Mouse (Mus musculus) midbrain, embryonic 12.5 days (tissue): ENCODE results near the gene Grk3. TPM values are rescaled to one million over a fixed set of nuclear protein-coding genes. Genes with fewer than 3 reads are reported as not detected.

ENCODE experiments used
- ATAC-seq: fragments of 200-750 bp; cut with Nextera tagmentation; 2 replicates; pipeline ENCODE4 v1.8.0; 2017; ENCODE audit warnings: low read depth, moderate TSS enrichment, moderate library complexity; ENCODE audit not compliant: low FRiP score
- H3K27ac ChIP-seq: fragments of 300-500 bp; sonication (generic); replicated peaks from 2 replicates; pipeline ENCODE4 v1.5.1; 2016; ENCODE audit warnings: mild to moderate bottlenecking
- H3K27me3 ChIP-seq: fragments of 300-500 bp; sonication (generic); 2 replicates; pipeline ENCODE4 v1.6.1; 2016; ENCODE audit warnings: mild to moderate bottlenecking
- H3K36me3 ChIP-seq: fragments of 300-500 bp; sonication (generic); 2 replicates; pipeline ENCODE4 v1.6.1; 2016
- H3K4me1 ChIP-seq: fragments of 300-500 bp; sonication (generic); 2 replicates; pipeline ENCODE4 v1.6.1; 2016
- H3K4me2 ChIP-seq: fragments of 300-500 bp; sonication (generic); replicated peaks from 2 replicates; pipeline ENCODE4 v1.6.1; 2016; ENCODE audit warnings: mild to moderate bottlenecking, moderate library complexity
- H3K4me3 ChIP-seq: fragments of 300-500 bp; sonication (generic); 2 replicates; pipeline ENCODE4 v1.5.1; 2016; ENCODE audit warnings: mild to moderate bottlenecking
- H3K9ac ChIP-seq: fragments of 300-500 bp; sonication (generic); replicated peaks from 2 replicates; pipeline ENCODE4 v1.6.1; 2016; ENCODE audit warnings: mild to moderate bottlenecking, moderate library complexity
- H3K9me3 ChIP-seq: fragments of 300-500 bp; sonication (generic); 2 replicates; pipeline ENCODE4 v1.6.1; 2016; ENCODE audit warnings: mild to moderate bottlenecking
- WGBS: fragments of 180-500 bp; shearing (Covaris S2); methylation state at CpG from one replicate; pipeline ENCODE4 v1.1.7; 2016; 5-methylcytosine and 5-hydroxymethylcytosine counted together
- polyA plus RNA-seq: library from polyadenylated mRNA; unstranded; fragments of >200 nt; fragmentation: Nextera tagmentation; extraction: Ambion mirVana; gene quantifications from 2 replicates; pipeline ENCODE4 v1.2.1, GENCODE M21; 2016

Gene Grk3
- polyA plus RNA-seq, 1 experiment from 2014 or later: 10.4 TPM

DNA sequence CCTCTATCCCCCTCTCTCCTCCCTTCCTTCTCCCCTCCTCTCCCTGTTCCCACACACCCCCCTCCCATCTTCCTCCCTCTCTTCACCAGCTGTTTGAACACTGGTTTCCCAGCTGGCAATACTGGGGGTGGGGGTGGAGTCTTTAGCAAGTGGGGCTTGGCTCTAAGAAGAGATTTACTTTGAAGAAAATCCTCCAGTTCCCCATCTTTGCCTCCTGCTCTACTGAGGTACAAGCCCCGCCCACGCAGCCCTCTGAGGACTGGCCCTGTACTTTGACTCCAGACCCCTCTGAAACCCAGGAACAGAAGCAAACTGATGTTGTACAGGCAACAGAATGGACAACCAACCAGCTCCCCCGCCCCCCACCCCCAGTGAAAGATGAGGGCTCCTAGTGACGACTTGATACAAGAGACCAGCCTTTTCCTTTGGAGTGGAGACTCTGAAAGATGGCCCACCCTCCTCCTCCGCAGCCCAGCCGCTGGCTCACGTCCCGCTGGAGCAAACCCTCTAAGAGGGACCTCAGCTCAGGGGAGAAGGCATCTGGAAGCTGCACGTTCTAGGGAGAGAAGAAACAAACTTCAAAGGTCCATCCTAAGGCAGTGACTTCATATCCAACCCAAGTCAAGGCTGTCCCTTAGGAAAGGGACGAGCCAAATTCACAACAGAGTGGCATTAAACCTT, 87.2 kb downstream of the Grk3 start:
- Histone ChIP-seq H3K4me1 (peaks cover 4% of the 10 kb centered on the region; the same call in 1 of the 2 replicates), H3K27me3 (no peaks in the 10 kb centered on the region), H3K4me3 (no peak overlapping the region), H3K4me2 (no peak overlapping the region), H3K27ac (no peak overlapping the region), H3K9ac (no peak overlapping the region), H3K36me3 (no peaks in the 10 kb centered on the region), H3K9me3 (no peaks in the 10 kb centered on the region)
- WGBS: 49% methylated on average over 10 of the region's 10 CpGs
- ATAC-seq: no peak

- no peaks in the 10 kb centered on the region for H3K9me3 ChIP-seq
- no peak overlapping the region for H3K4me2 ChIP-seq
- WGBS: 92% methylated on average over 5 of the region's 5 CpGs
These were observed 90.2 kb downstream of the Grk3 start for GRCm38 (mm10) chr5:112925422-112925821.

GRCm38 (mm10) chr5:112924806-112925205, 90.8 kb downstream of the Grk3 start:
- WGBS: 93% methylated on average over 8 of the region's 8 CpGs
- H3K27ac ChIP-seq: no peak overlapping the region
- H3K4me3 ChIP-seq: no peak overlapping the region

More at GRCm38 (mm10) chr5:112925422-112925821, 90.2 kb downstream of the Grk3 start:
- Histone ChIP-seq H3K36me3 (no peaks in the 10 kb centered on the region), H3K4me3 (no peak overlapping the region), H3K9ac (no peak overlapping the region), H3K4me1 (peaks cover 4% of the 10 kb centered on the region; the same call in 1 of the 2 replicates), H3K27me3 (no peaks in the 10 kb centered on the region), H3K27ac (no peak overlapping the region)
- ATAC-seq: no peak

DNA sequence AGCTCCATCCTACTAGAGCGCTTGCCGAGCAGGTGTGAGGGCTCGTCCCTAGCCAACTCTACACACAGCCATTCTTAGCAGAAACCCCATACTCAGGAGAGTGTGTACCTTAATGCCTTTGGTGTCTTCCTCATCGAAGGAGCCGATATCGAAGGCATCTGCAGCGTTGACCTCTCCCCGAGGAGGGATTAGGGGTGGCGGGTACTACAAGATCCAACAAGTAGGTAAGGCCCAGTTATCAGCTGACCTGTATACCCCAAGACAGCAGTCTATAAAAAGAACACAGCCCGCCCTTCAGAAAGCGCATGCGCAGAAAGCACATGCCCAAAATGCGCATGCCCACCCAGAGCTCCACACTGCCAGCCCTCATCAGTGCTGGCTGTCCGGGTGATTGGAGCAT, 91.8 kb downstream of the Grk3 start:
- Histone ChIP-seq H3K9me3 (no peaks in the 10 kb centered on the region), H3K4me2 (no peak overlapping the region), H3K27me3 (no peaks in the 10 kb centered on the region), H3K36me3 (no peaks in the 10 kb centered on the region), H3K27ac (no peak overlapping the region), H3K4me1 (peaks cover 4% of the 10 kb centered on the region; the same call in 1 of the 2 replicates), H3K9ac (no peak overlapping the region), H3K4me3 (no peak overlapping the region)
- WGBS: 95% methylated on average over 14 of the region's 14 CpGs
- ATAC-seq: no peak

More at GRCm38 (mm10) chr5:112924806-112925205, 90.8 kb downstream of the Grk3 start:
- H3K27me3 ChIP-seq: no peaks in the 10 kb centered on the region
- no peak overlapping the region for H3K9ac ChIP-seq
- H3K4me2 ChIP-seq: no peak overlapping the region
- ATAC-seq: no peak
- no peaks in the 10 kb centered on the region for H3K36me3 ChIP-seq
- H3K9me3 ChIP-seq: no peaks in the 10 kb centered on the region
- H3K4me1 ChIP-seq: peaks cover 4% of the 10 kb centered on the region; the same call in 1 of the 2 replicates

- no peak overlapping the region for H3K4me2 ChIP-seq
- no peak overlapping the region for H3K4me3 ChIP-seq
- H3K4me1 ChIP-seq: no peaks in the 10 kb centered on the region; the same call in 1 of the 2 replicates
- ATAC-seq: no peak
- no peak overlapping the region for H3K9ac ChIP-seq
- H3K36me3 ChIP-seq: no peaks in the 10 kb centered on the region
- no peaks in the 10 kb centered on the region for H3K9me3 ChIP-seq
- H3K27me3 ChIP-seq: no peaks in the 10 kb centered on the region
- H3K27ac ChIP-seq: no peak overlapping the region
These were observed 93.7 kb downstream of the Grk3 start for GRCm38 (mm10) chr5:112921914-112922313.

GRCm38 (mm10) chr5:112910381-112910780, 105.2 kb downstream of the Grk3 start:
- H3K27ac ChIP-seq: no peak overlapping the region
- no peaks in the 10 kb centered on the region for H3K9me3 ChIP-seq

GRCm38 (mm10) chr5:112908169-112908614, 107.4 kb downstream of the Grk3 start:
- Histone ChIP-seq H3K36me3 (no peaks in the 10 kb centered on the region), H3K27me3 (no peaks in the 10 kb centered on the region), H3K4me2 (no peak overlapping the region), H3K27ac (no peak overlapping the region), H3K9ac (no peak overlapping the region), H3K9me3 (no peaks in the 10 kb centered on the region), H3K4me3 (no peak overlapping the region), H3K4me1 (0 out of 2 replicates have a peak, but pooled peaks cover 4% of the 10 kb centered on the region)
- 56% methylated on average over 2 of the region's 2 CpGs for WGBS
- no peak for ATAC-seq

More at GRCm38 (mm10) chr5:112910381-112910780, 105.2 kb downstream of the Grk3 start:
- Histone ChIP-seq H3K36me3 (no peaks in the 10 kb centered on the region), H3K4me1 (0 out of 2 replicates have a peak, but pooled peaks cover 4% of the 10 kb centered on the region), H3K27me3 (no peaks in the 10 kb centered on the region), H3K4me3 (no peak overlapping the region), H3K9ac (no peak overlapping the region), H3K4me2 (no peak overlapping the region)
- WGBS: 67% methylated on average over 5 of the region's 5 CpGs
- ATAC-seq: no peak

DNA sequence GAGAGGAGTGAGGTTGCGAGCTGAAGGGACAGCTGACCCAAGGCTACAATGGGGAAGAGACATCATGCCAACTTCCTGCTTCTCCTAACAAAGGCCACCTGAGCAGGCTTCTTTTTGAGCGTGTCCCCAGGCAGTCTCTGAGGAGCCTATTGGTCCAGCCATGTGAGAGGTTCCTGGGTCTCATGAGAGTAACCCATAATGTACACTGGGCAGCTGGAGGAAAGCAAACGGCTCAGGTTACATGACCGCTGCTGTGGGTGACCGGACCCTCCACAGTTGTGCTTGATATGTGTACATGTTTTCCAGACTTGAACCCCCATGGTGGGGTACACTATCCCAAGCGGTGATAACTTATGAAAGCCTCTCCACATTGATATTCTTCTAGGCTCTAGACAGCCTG, 108.1 kb downstream of the Grk3 start:
- Histone ChIP-seq H3K4me2 (no peak overlapping the region), H3K9ac (no peak overlapping the region), H3K9me3 (no peaks in the 10 kb centered on the region), H3K27ac (no peak overlapping the region), H3K4me1 (0 out of 2 replicates have a peak, but pooled peaks cover 4% of the 10 kb centered on the region), H3K27me3 (no peaks in the 10 kb centered on the region), H3K36me3 (no peaks in the 10 kb centered on the region), H3K4me3 (no peak overlapping the region)
- WGBS: 82% methylated on average over 6 of the region's 6 CpGs
- ATAC-seq: no peak

DNA sequence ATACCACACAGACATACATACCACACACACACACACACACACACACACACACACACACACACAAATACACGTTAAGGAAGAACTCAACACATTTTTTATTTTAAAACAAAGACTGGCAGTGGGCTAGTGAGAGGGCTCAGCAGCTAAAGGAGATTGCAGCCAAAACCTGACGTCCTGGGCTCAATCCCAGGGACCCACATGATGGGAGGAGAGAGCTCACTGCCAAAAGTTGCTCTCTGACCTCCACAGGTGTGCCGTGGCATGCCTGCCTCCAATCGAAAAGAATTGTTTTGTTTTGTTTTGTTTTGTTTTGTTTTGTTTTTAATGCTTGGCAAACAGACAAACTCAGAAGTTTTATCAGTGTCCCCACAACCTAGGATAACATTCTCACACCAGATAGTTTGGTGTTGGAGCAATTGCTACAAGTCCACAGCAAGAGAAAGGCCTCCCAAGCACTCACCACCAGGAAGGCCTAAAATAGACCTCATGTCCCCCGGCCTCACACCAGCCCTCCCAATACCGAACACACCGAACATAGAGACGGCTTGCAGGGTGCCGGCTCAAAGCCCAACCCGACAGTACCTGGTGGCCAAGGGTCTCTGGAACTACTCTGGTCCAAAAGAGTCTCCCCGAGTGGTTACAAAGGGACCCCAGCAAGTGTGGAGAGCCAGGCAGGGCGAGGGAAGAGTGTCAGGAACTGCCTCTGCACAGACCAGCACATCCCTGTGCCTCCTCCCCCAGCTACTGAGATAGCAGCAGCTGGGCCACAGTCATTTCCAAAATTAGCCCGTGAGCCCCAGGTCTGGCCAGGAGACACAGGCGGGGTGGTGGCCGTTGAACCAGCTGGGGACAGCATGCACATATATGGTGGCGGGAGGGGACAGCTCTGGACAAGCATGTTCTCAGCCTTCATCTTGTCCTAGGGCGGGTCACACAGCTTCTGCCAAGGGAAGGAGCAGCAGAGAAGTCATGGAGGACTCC, 119.6 kb downstream of the Grk3 start, which contains the start of gene Myo18b:
TSS of gene Myo18b (minus strand) at position 689 of the 981 bp plus-strand sequence.
- Histone ChIP-seq H3K27ac (no peak within 1 kb of the TSS), H3K4me3 (no peak within 1 kb of the TSS), H3K36me3 (no peaks in the 10 kb centered on the region), H3K4me2 (no peak within 1 kb of the TSS), H3K27me3 (no peaks in the 10 kb centered on the region), H3K9ac (no peak within 1 kb of the TSS), H3K4me1 (no peaks in the 10 kb centered on the region), H3K9me3 (no peaks in the 10 kb centered on the region)
- 82% methylated on average over 17 of the region's 17 CpGs for WGBS
- ATAC-seq: no peak

GRCm38 (mm10) chr5:112893462-112894060, 122.0 kb downstream of the Grk3 start:
- no peak for ATAC-seq
- 78% methylated on average over 5 of the region's 5 CpGs for WGBS
- H3K4me3 ChIP-seq: no peak overlapping the region
- H3K27me3 ChIP-seq: no peaks in the 10 kb centered on the region
- no peaks in the 10 kb centered on the region for H3K4me1 ChIP-seq
- H3K4me2 ChIP-seq: no peak overlapping the region
- no peaks in the 10 kb centered on the region for H3K9me3 ChIP-seq
- no peak overlapping the region for H3K9ac ChIP-seq
- no peak overlapping the region for H3K27ac ChIP-seq
- no peaks in the 10 kb centered on the region for H3K36me3 ChIP-seq

- no peak overlapping the region for H3K27ac ChIP-seq
- ATAC-seq: no peak
- H3K27me3 ChIP-seq: no peaks in the 10 kb centered on the region
- H3K4me2 ChIP-seq: no peak overlapping the region
- no peaks in the 10 kb centered on the region for H3K4me1 ChIP-seq
- no peak overlapping the region for H3K9ac ChIP-seq
- H3K4me3 ChIP-seq: no peak overlapping the region
- H3K36me3 ChIP-seq: no peaks in the 10 kb centered on the region
- no peaks in the 10 kb centered on the region for H3K9me3 ChIP-seq
These were observed 123.2 kb downstream of the Grk3 start for GRCm38 (mm10) chr5:112892411-112892810.
